Mouse (Mus musculus): ENCODE measurements at regions not wholly inside any gene's neighbourhood (a gene's known extent, or its start where the extent isn't known, plus 50 kb on each side); places are given as distances from the start of the nearest gene placed in this dataset.
"Not testable (repeated sequence)": the region's sequence is repeated elsewhere in the genome, so short reads cannot be mapped to it uniquely, and the experiment has no call there.

GRCm38 (mm10) chr12:3188734-3189275, 121.0 kb downstream of the Rab10 start:
- not testable (repeated sequence) for DNase-seq

- no peak for DNase-seq
Measured at GRCm38 (mm10) chr12:3188137-3188536, 121.6 kb downstream of the Rab10 start.

DNA sequence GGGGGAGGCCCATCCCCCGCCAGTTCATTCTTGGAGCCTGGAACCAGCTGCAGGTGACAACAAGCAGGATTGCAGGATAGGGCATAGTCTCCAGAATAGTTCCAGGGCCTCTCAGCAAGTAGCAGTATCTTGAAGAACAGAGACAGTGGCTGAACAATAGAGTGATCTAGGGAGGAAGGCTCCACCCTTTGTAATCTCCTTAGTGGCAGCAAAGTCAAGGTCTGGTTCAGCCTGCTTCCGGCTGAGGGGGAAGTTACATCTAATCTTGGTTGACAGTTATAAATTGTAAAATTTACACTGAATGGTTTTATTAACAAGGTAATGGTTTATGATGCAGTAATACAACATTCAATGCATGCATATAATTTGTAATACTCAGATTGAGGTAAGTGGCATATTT, 136.4 kb downstream of the Rab10 start:
- no peak for DNase-seq

- not testable (repeated sequence) for DNase-seq
Measured at GRCm38 (mm10) chr12:3169705-3170287, 140.0 kb downstream of the Rab10 start.

DNA sequence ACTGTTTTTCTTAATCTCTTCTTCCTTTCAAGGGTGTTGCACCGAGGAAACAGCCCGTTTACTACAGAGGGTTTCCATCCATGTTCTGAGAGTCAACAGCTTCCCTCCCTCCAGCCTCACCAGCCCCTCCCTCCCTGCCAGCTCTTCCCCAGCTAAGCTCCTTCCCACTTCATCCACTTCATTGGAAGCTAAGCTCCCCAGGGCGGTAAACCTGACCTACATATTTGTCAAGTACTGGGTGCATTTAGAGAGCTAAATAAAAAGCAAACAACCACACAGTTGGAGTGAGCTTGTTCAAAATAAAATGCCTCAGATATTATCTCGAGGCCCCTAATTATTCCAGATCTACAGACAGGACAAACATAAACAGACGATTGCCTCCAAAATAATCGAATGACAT, 148.1 kb downstream of the Rab10 start:
- DNase-seq: not testable (repeated sequence)

GRCm38 (mm10) chr12:3158771-3159170, 151.0 kb downstream of the Rab10 start:
- DNase-seq: not testable (repeated sequence)

DNA sequence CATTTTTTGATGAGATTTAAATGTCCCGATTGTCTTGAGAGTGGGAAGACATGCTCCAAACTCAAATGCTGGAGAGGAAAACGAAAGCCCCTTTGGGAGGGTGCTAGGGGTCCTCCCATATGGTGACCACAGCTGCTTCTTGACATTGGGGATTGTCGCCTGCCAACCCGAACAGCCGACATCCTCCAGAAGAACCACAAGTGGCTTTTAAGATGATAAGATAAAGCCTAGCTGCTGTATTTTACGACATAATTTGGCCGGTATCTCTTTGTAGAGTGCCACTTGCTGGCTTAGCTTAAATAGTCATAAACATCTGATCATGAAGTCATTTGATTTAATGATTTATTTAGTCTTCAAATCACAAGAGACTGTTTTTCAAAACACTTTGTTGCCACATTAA, 156.1 kb downstream of the Rab10 start:
- DNase-seq: not testable (repeated sequence)

DNA sequence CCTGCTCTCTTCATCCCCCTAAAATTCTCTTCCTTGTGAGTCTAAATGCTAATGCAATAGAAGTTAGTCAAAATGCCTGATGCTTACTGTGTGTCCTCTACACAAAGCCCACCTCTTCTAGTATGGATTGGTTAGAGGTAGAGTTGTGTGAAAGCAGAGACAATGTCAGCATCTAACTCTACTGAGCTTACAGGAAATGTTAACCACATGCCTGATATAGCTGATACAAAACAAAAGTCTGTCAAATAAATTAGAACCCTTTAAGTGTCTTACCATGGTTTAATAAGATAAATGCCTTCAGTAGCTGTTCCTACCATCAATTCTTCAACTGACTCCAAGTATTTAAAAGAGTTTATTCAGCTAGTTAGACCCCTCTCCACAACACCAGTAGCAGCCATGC, 177.2 kb downstream of the Rab10 start:
- DNase-seq: not testable (repeated sequence)

GRCm38 (mm10) chr12:3131149-3131751, 178.5 kb downstream of the Rab10 start:
- DNase-seq: not testable (repeated sequence)

DNA sequence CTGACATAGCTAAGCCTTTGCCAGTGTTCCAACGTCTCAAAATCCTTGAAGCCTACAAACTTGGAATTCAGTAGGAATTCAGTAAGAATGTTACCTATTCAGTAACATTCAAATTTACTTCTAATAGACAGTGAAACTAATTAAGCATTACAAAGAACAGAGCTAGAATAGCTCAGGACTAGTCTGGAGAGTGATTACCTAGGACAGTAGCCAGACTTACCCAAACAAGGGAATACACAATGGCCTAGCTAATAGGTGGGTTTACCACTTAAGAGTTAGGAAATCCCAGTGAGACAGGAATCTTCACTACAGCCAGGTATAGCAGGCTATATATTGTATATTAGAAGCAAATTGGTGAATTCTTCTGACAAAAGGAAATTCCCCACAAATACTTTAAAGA, 182.4 kb downstream of the Rab10 start:
- DNase-seq: not testable (repeated sequence)

DNA sequence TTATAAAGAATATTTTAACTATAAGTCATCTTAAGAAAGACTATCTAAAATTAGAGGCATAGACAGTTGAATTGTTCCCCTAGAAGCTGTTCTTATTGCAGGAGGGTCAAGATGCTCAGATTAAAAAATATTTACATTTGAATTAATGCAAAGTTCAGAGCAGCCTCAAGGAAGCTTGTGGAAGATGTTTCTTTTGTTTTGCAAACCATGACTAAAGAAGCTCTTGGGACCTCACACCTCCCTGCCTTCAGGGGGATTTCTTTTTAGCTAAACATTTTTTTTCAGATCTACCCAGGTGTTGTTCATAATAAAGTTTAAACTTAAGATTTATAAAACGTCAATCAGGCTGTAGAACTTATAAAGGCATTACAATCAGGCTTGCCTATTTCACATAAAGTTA, 185.7 kb downstream of the Rab10 start:
- no peak for DNase-seq

GRCm38 (mm10) chr12:3110589-3110988, 199.2 kb downstream of the Rab10 start:
- DNase-seq: not testable (repeated sequence)

GRCm38 (mm10) chr12:3109671-3110070, 200.1 kb downstream of the Rab10 start:
- peak; percentile 70 for DNase-seq

- not testable (repeated sequence) for DNase-seq
Measured at GRCm38 (mm10) chr12:3101963-3102362, 207.8 kb downstream of the Rab10 start.

GRCm38 (mm10) chr12:3098175-3098574, 211.6 kb downstream of the Rab10 start:
- DNase-seq: peak; percentile 30

DNA sequence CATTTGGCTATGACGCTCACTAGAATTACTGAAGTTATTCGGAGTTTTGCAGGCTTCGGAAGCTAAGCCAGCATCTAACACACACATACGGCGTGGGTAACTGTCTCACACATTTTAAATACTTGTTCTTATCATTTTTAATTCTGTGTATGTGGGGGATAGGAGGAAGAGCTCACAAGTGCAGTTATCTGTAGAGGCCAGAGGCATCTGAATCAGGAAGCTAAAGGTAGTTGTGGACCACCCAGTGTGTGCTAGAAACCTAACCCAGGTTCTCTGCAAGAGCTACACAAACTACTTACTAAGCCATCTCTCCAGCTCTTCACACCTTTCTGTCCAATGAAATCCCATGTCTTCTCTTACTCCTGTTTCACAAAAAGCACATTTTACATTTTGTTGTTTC, 215.3 kb downstream of the Rab10 start:
- no peak for DNase-seq

DNA sequence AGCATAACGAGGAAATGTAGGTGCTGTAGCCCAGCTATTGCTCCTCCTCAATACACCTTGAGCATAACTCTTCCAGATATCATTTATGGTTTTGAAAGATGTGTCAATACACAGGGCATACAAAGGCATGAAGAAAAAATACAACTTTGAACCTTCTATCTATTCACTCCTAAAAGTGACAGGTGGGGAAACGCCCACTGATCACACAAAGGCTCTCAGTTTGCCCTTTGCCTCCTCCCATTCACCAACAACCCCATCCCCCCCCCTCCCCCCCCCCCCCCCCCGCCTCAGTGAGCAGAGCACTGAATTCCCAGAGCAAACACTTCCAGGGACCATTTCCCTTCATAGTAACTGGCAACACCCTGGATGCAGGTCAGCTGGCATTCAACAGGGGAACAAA, 216.8 kb downstream of the Rab10 start:
- not testable (repeated sequence) for DNase-seq

GRCm38 (mm10) chr12:3049546-3049945, 260.2 kb downstream of the Rab10 start:
- DNase-seq: not testable (repeated sequence)

DNA sequence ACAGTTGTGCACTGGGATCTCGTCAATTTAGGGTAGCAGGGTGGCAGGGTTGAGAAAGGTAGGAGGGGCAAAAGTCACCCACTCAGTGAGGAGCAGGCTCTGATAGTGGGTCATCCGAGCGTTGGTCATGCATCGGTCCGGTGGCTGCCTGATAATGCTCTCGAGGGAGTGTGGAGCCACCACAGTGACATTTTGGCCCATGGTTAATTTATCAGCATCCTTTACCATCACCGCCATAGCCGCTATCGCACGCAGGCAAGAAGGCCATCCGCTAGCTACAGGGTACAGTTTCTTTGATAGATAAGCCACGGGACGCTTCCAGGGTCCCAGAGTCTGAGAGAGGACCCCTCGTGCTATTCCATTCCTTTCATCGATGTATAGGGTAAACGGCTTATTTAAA, 291.3 kb downstream of the Rab10 start:
- DNase-seq: not testable (repeated sequence)

DNA sequence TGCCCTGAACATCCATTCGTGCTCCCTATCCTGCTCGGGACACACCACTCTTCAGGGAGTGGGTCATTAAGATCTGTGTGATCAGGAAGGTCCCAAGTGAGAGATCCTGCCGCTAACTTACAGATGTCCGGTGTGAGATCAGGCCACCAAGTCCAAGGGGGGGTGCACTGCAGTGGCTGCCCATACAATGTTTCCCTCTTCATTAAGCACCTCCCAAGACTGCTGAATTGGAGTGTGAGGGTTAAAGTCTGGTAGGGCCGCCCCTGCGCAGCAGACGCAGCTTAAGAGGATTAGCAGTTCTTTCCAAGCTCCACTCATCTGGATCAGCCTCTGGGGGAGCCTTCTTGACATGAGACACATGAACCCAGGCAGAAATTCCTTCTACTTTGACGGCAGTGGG, 293.0 kb downstream of the Rab10 start:
- DNase-seq: not testable (repeated sequence)
